Mouse (Mus musculus) brain, embryonic 14.5 days (tissue): ENCODE measurements at regions not wholly inside any gene's neighbourhood (a gene's known extent, or its start where the extent isn't known, plus 50 kb on each side); places are given as distances from the start of the nearest gene placed in this dataset.

ENCODE experiments used
- CTCF ChIP-seq: fragments of 200-500 bp; IDR thresholded peaks from 2 replicates; pipeline ENCODE4 v1.5.1; 2012; ENCODE audit warnings: inconsistent platforms, mild to moderate bottlenecking, moderate library complexity, borderline replicate concordance; ENCODE audit not compliant: insufficient read depth, insufficient read length; ENCODE audit errors: extremely low read depth
- POLR2A ChIP-seq: fragments of 200-500 bp; IDR thresholded peaks from 2 replicates; pipeline ENCODE4 v1.6.1; 2012; ENCODE audit warnings: mild to moderate bottlenecking, inconsistent platforms, borderline replicate concordance; ENCODE audit not compliant: poor library complexity, insufficient read depth, insufficient read length, severe bottlenecking; ENCODE audit errors: extremely low read depth

DNA sequence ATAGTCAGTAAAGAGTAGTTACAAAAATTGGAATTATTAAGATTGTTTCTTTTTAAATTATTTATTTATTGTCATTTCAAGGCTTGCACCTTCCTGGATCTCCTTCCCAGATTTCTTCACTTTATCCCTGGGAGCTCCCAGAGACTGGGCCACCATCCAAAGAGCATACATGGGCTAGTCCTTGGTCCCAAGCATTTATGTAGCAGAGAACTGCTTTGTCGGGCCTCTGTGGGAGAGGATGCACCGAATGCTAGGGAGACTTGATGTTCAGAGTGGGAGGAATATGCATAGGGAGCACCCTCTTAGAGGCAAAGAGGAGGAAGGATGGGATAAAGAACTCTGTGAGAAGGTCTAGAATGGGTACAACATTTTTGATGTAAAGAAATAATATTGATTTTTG is 409.0 kb upstream of the Cdh12 start:
- no peak for TF ChIP-seq POLR2A
- no peak for TF ChIP-seq CTCF
